Comparison of ENCODE assay signal across 8 mouse cellular contexts in genomic region chr7:27732508-27732907, GRCm38 (mm10). TPM values are rescaled to one million over a fixed set of nuclear protein-coding genes. Genes with fewer than 3 reads are reported as not detected.
A peak's percentile ranks its signal among the peaks of the same experiment; 100 is the strongest.
DNase-seq lines count a peak whose midpoint lies in the region; ATAC-seq and TF ChIP-seq lines count a peak whose summit lies in the region.

No protein-coding gene starts in this region.

- H3K27ac ChIP-seq in liver, embryonic 11.5 days (ENCODE audit: low read depth, low read length) = no peak overlapping the region
- peak overlapping the region; percentile 98 for H3K27ac ChIP-seq in forebrain, embryonic 11.5 days (ENCODE audit: low read depth, low read length)
- H3K27ac ChIP-seq in limb, embryonic 14.5 days (replicated peaks; ENCODE audit: low read depth, low read length) = 0 out of 2 replicates have a peak overlapping the region, but pooled peaks have one; percentile 13
- no peak overlapping the region for H3K27ac ChIP-seq in stomach, embryonic 14.5 days (ENCODE audit: low read length)

- no peaks in the 10 kb centered on the region for H3K4me1 ChIP-seq in liver, embryonic 11.5 days (replicated peaks; ENCODE audit: control insufficient read depth, insufficient read depth, low read length)
- H3K4me1 ChIP-seq in forebrain, embryonic 11.5 days (replicated peaks; ENCODE audit: control insufficient read depth, insufficient read depth, low read length) = peaks cover 16% of the 10 kb centered on the region
- H3K4me1 ChIP-seq in limb, embryonic 14.5 days (ENCODE audit: control insufficient read depth, insufficient read depth, low read length) = peaks cover 7% of the 10 kb centered on the region; the same call in 1 of the 2 replicates
- peaks cover 5% of the 10 kb centered on the region; the same call in 1 of the 2 replicates for H3K4me1 ChIP-seq in stomach, embryonic 14.5 days (ENCODE audit: control insufficient read depth, insufficient read depth, low read length)

- no peak for ATAC-seq in liver, embryonic 11.5 days (replicated peaks; ENCODE audit: low FRiP score)
- no peak for ATAC-seq in forebrain, embryonic 11.5 days (replicated peaks; ENCODE audit: low FRiP score)
- ATAC-seq in limb, embryonic 14.5 days (ENCODE audit: low FRiP score, low read depth) = no peak
- no peak for ATAC-seq in stomach, embryonic 14.5 days (ENCODE audit: insufficient number of reproducible peaks, insufficient read depth, low FRiP score, low read depth)

- no peaks in the 10 kb centered on the region for H3K27me3 ChIP-seq in liver, embryonic 11.5 days (replicated peaks; ENCODE audit: control insufficient read depth, insufficient read depth, low read length)
- no peaks in the 10 kb centered on the region for H3K27me3 ChIP-seq in forebrain, embryonic 11.5 days (ENCODE audit: control insufficient read depth, insufficient read depth, low read length)
- H3K27me3 ChIP-seq in limb, embryonic 14.5 days (ENCODE audit: control insufficient read depth, insufficient read depth, low read length) = no peaks in the 10 kb centered on the region
- H3K27me3 ChIP-seq in stomach, embryonic 14.5 days (ENCODE audit: control insufficient read depth, insufficient read depth, low read length) = no peaks in the 10 kb centered on the region

- H3K9ac ChIP-seq in liver, embryonic 11.5 days (ENCODE audit: low read depth, low read length) = no peak overlapping the region; the same call in 1 of the 2 replicates
- peak overlapping the region; percentile 94 for H3K9ac ChIP-seq in forebrain, embryonic 11.5 days (ENCODE audit: low read length)
- H3K9ac ChIP-seq in limb, embryonic 14.5 days (ENCODE audit: low read depth, low read length, severe bottlenecking) = peak overlapping the region; percentile 84
- H3K9ac ChIP-seq in stomach, embryonic 14.5 days (replicated peaks; ENCODE audit: low read depth, low read length) = peak overlapping the region; percentile 74; the same call in 1 of the 2 replicates

- no peak for TF ChIP-seq POLR2A in limb, embryonic 14.5 days (IDR thresholded peaks at IDR 0.05; ENCODE audit: borderline replicate concordance, extremely low read depth, insufficient read depth, insufficient read length)

- 86% methylated on average over 6 of the region's 6 CpGs for WGBS in liver, embryonic 11.5 days
- 63% methylated on average over 6 of the region's 6 CpGs for WGBS in forebrain, embryonic 11.5 days
- WGBS in limb, embryonic 14.5 days = 80% methylated on average over 6 of the region's 6 CpGs
- WGBS in stomach, embryonic 14.5 days = 75% methylated on average over 6 of the region's 6 CpGs

- H3K9me3 ChIP-seq in liver, embryonic 11.5 days (ENCODE audit: control insufficient read depth, low read length) = no peaks in the 10 kb centered on the region
- H3K9me3 ChIP-seq in forebrain, embryonic 11.5 days (ENCODE audit: control insufficient read depth, low read length) = no peaks in the 10 kb centered on the region
- H3K9me3 ChIP-seq in limb, embryonic 14.5 days (ENCODE audit: control insufficient read depth, low read length) = no peaks in the 10 kb centered on the region
- H3K9me3 ChIP-seq in stomach, embryonic 14.5 days (ENCODE audit: control insufficient read depth, low read depth, low read length) = no peaks in the 10 kb centered on the region

- peak overlapping the region; percentile 76 for H3K4me3 ChIP-seq in liver, embryonic 11.5 days (ENCODE audit: low read depth, low read length)
- H3K4me3 ChIP-seq in forebrain, embryonic 11.5 days (ENCODE audit: low read depth, low read length) = peak overlapping the region; percentile 68
- peak overlapping the region; percentile 70 for H3K4me3 ChIP-seq in limb, embryonic 14.5 days (replicated peaks; ENCODE audit: low read length)
- H3K4me3 ChIP-seq in stomach, embryonic 14.5 days (ENCODE audit: low read depth, low read length) = peak overlapping the region; percentile 70

- no peaks in the 10 kb centered on the region for H3K36me3 ChIP-seq in liver, embryonic 11.5 days (ENCODE audit: control insufficient read depth, insufficient read depth, low read length)
- H3K36me3 ChIP-seq in forebrain, embryonic 11.5 days (ENCODE audit: control insufficient read depth, insufficient read depth, low read length) = no peaks in the 10 kb centered on the region; the same call in 1 of the 2 replicates
- H3K36me3 ChIP-seq in limb, embryonic 14.5 days (ENCODE audit: control insufficient read depth, insufficient read depth, low read length) = no peaks in the 10 kb centered on the region; the same call in 1 of the 2 replicates
- H3K36me3 ChIP-seq in stomach, embryonic 14.5 days (ENCODE audit: control insufficient read depth, insufficient read depth, low read length) = no peaks in the 10 kb centered on the region

- DNase-seq in liver, embryonic 11.5 days (ENCODE audit: low spot score) = no peak
- no peak for DNase-seq in liver
- no peak for DNase-seq in forebrain, embryonic 11.5 days (ENCODE audit: low spot score)
- no peak for DNase-seq in limb, embryonic 14.5 days (ENCODE audit: low spot score)
- no peak for DNase-seq in right cerebral cortex, postnatal 25 days
- DNase-seq in T-cell, adult 2 months (ENCODE audit: low spot score) = no peak
- DNase-seq in ovary, adult 18-20 months (ENCODE audit: low spot score) = no peak

- peak overlapping the region; percentile 74 for H3K4me2 ChIP-seq in liver, embryonic 11.5 days
- peak overlapping the region; percentile 58 for H3K4me2 ChIP-seq in forebrain, embryonic 11.5 days (ENCODE audit: low read depth, low read length, severe bottlenecking)
- peak overlapping the region; percentile 62 for H3K4me2 ChIP-seq in limb, embryonic 14.5 days (replicated peaks; ENCODE audit: low read depth, low read length, severe bottlenecking)
- peak overlapping the region; percentile 56 for H3K4me2 ChIP-seq in stomach, embryonic 14.5 days (replicated peaks; ENCODE audit: low read depth, low read length)

RNA-seq across cellular contexts. Expression of gene Zfp60, which starts 1.3 kb away (rescaled TPM):
- polyA plus RNA-seq in liver, embryonic 11.5 days (2014; fragmentation: Nextera tagmentation; extraction: Ambion mirVana) = 15.8 and 17.5 TPM in 2 replicates
- 93.9 and 94.3 TPM in 2 replicates for polyA plus RNA-seq in forebrain, embryonic 11.5 days (2014; fragmentation: Nextera tagmentation; extraction: Ambion mirVana)
- polyA plus RNA-seq in limb, embryonic 14.5 days (2012; rRNA removed) = 10.0 and 11.6 TPM in 2 replicates
- 32.6 and 36.5 TPM in 2 replicates for polyA plus RNA-seq in limb, embryonic 14.5 days (2014; fragmentation: Nextera tagmentation; extraction: Ambion mirVana)
- polyA plus RNA-seq in stomach, embryonic 14.5 days (2014; fragmentation: Nextera tagmentation; extraction: Ambion mirVana) = 36.9 and 37.2 TPM in 2 replicates

RNA-seq across cellular contexts. Expression of gene Zfp607b, which starts 43.4 kb away (rescaled TPM):
- 1.6 and 3.0 TPM in 2 replicates for polyA plus RNA-seq in liver, embryonic 11.5 days (2014; fragmentation: Nextera tagmentation; extraction: Ambion mirVana)
- 7.8 and 10.3 TPM in 2 replicates for polyA plus RNA-seq in forebrain, embryonic 11.5 days (2014; fragmentation: Nextera tagmentation; extraction: Ambion mirVana)
- 1.9 and 3.2 TPM in 2 replicates for polyA plus RNA-seq in limb, embryonic 14.5 days (2012; rRNA removed)
- polyA plus RNA-seq in limb, embryonic 14.5 days (2014; fragmentation: Nextera tagmentation; extraction: Ambion mirVana) = 3.0 and 4.9 TPM in 2 replicates
- polyA plus RNA-seq in stomach, embryonic 14.5 days (2014; fragmentation: Nextera tagmentation; extraction: Ambion mirVana) = 2.9 and 3.3 TPM in 2 replicates

RNA-seq across cellular contexts. Expression of gene Map3k10, which starts 58.1 kb away (rescaled TPM):
- 4.8 and 5.6 TPM in 2 replicates for polyA plus RNA-seq in liver, embryonic 11.5 days (2014; fragmentation: Nextera tagmentation; extraction: Ambion mirVana)
- 10.3 and 12.5 TPM in 2 replicates for polyA plus RNA-seq in forebrain, embryonic 11.5 days (2014; fragmentation: Nextera tagmentation; extraction: Ambion mirVana)
- polyA plus RNA-seq in limb, embryonic 14.5 days (2012; rRNA removed) = 34.4 and 42.9 TPM in 2 replicates
- polyA plus RNA-seq in limb, embryonic 14.5 days (2014; fragmentation: Nextera tagmentation; extraction: Ambion mirVana) = 8.8 and 10.6 TPM in 2 replicates
- polyA plus RNA-seq in stomach, embryonic 14.5 days (2014; fragmentation: Nextera tagmentation; extraction: Ambion mirVana) = 4.5 and 9.2 TPM in 2 replicates

Comparison
In these comparisons a context has a peak if more than half of its experiments do, and no peak if none do; other contexts are left out.
1. H3K27ac ChIP-seq: peak in forebrain, embryonic 11.5 days (single experiment) and limb, embryonic 14.5 days (single experiment); none in liver, embryonic 11.5 days (single experiment) and stomach, embryonic 14.5 days (single experiment).
2. Peak in every context shown above with its lines, with median percentiles within 50 percentile points of each other: H3K4me2 ChIP-seq and H3K4me3 ChIP-seq.